Mouse (Mus musculus) embryonic facial prominence, embryonic 14.5 days (tissue): Measurements from ENCODE around the gene Cyp2f2. TPM values are rescaled to one million over a fixed set of nuclear protein-coding genes. Genes with fewer than 3 reads are reported as not detected.

Experiments used
- ATAC-seq: fragments of 200-750 bp; cut with Nextera tagmentation; 2 replicates; pipeline ENCODE4 v1.8.0; 2017; ENCODE audit warnings: low read depth, moderate number of reproducible peaks, moderate TSS enrichment
- DNase-seq: peaks from one replicate; pipeline ENCODE4 v3.0.0-alpha.2; 2015; ENCODE audit warnings: low spot score
- H3K27ac ChIP-seq: fragments of 300-500 bp; sonication (generic); replicated peaks from 2 replicates; pipeline ENCODE4 v1.5.1; 2014; ENCODE audit warnings: low read depth, mild to moderate bottlenecking, low read length, moderate library complexity
- H3K27me3 ChIP-seq: fragments of 300-500 bp; sonication (generic); replicated peaks from 2 replicates; pipeline ENCODE4 v1.6.1; 2014; ENCODE audit warnings: low read length; ENCODE audit not compliant: control insufficient read depth, insufficient read depth
- H3K36me3 ChIP-seq: fragments of 300-500 bp; sonication (generic); 2 replicates; pipeline ENCODE4 v1.6.1; 2014; ENCODE audit warnings: low read length, mixed read lengths; ENCODE audit not compliant: control insufficient read depth, insufficient read depth
- H3K4me1 ChIP-seq: fragments of 300-500 bp; sonication (generic); 2 replicates; pipeline ENCODE4 v1.6.1; 2014; ENCODE audit warnings: antibody characterized with exemption, low read length; ENCODE audit not compliant: control insufficient read depth, insufficient read depth
- H3K4me2 ChIP-seq: fragments of 300-500 bp; sonication (generic); 2 replicates; pipeline ENCODE4 v1.6.1; 2014; ENCODE audit warnings: low read depth, mild to moderate bottlenecking, low read length, moderate library complexity, mixed read lengths
- H3K4me3 ChIP-seq: fragments of 300-500 bp; sonication (generic); 2 replicates; pipeline ENCODE4 v1.5.1; 2014; ENCODE audit warnings: low read depth, mild to moderate bottlenecking, low read length
- H3K9ac ChIP-seq: fragments of 300-500 bp; sonication (generic); 2 replicates; pipeline ENCODE4 v1.6.1; 2014; ENCODE audit warnings: low read depth, mild to moderate bottlenecking, low read length, moderate library complexity, mixed read lengths
- H3K9me3 ChIP-seq: fragments of 300-500 bp; sonication (generic); 2 replicates; pipeline ENCODE4 v1.6.1; 2016; ENCODE audit warnings: low read length; ENCODE audit not compliant: control insufficient read depth
- WGBS: fragments of 180-500 bp; shearing (Covaris S2); extraction: QIAGEN DNeasy Blood & Tissue Kit; methylation state at CpG from one replicate; pipeline ENCODE4 v1.1.7; 2014; 5-methylcytosine and 5-hydroxymethylcytosine counted together
- polyA plus RNA-seq: library from polyadenylated mRNA; unstranded; fragments of >200 nt; fragmentation: Nextera tagmentation; extraction: Ambion mirVana; gene quantifications from 2 replicates; pipeline ENCODE4 v1.2.1, GENCODE M21; 2014

Gene Cyp2f2
- 34.6 and 64.4 TPM in 2 replicates for polyA plus RNA-seq

DNA sequence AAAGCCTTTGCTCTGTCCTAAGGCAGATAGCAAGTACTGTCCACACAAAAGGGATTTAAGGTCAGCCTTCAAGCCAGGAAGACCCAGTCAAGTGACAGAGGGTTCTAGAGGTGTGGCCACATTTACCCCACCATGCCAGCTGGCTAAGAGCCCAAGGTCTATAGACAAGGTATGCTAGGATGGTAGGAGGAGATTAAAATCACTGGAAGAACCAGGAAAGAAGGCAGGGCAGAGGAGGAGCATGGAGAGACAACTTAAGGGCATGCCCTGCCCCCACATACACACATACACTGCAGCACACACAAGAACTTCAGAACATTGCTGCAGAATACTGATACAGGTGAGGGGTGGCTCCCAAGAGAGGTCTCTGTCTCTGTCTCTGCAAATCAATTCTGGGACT, at the start of gene Cyp2f2:
Cyp2f2 (plus strand) TSS at position 234 of the 400 bp plus-strand sequence.
- Histone ChIP-seq H3K27ac (no peak within 1 kb of the TSS), H3K9ac (no peak within 1 kb of the TSS), H3K27me3 (no peaks in the 10 kb centered on the region), H3K4me3 (no peak within 1 kb of the TSS), H3K36me3 (no peaks in the 10 kb centered on the region), H3K4me2 (no peak within 1 kb of the TSS), H3K9me3 (no peaks in the 10 kb centered on the region), H3K4me1 (0 out of 2 replicates have a peak, but pooled peaks cover 3% of the 10 kb centered on the region)
- ATAC-seq: 0 out of 2 replicates have a peak, but pooled peaks have one; percentile 31
- DNase-seq: no peak

DNA sequence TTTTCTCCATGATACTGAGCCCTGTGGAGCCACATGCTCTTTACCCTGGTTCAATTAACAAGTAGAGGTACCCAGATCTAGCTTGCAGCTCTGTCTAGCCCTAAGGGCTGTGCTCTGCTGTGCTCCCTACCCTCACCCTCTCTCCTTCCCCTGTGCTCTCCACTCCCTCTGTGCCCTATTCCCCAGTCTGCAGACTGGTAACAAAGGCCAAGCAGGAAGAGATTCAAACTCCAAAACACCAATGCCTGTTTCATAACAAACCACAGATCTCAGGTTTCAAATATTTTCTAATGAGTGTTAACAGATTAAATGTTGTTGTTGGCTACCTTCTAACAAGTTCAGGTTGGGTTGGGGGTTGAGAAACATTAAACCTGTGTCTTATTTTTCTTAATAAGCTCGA, 41.1 kb upstream of the Cyp2f2 start:
- 69% methylated on average over 1 of the region's 1 CpGs for WGBS

DNA sequence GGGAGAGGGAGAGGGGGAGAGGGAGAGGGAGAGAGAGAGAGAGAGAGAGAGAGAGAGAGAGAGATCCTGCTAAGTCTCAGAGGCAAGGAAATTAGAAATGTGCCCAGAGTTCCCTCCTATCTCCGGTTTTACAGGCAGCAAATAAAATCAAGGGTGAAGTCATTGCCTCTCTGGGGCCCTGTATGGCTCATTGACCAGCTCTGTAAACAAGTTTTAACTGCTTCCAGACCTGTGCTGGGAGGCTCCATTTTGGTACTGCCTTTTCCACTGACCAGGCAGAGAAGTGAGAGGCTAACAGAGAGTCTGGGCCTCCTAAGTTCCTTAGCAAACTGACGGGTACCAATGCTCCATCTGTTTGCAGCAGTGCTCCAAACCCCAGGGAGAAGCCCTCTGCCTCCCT, 38.1 kb upstream of the Cyp2f2 start:
- Histone ChIP-seq H3K4me3 (no peak overlapping the region), H3K4me2 (no peak overlapping the region), H3K9ac (no peak overlapping the region), H3K27me3 (no peaks in the 10 kb centered on the region), H3K27ac (no peak overlapping the region), H3K4me1 (no peaks in the 10 kb centered on the region), H3K36me3 (no peaks in the 10 kb centered on the region), H3K9me3 (no peaks in the 10 kb centered on the region)
- WGBS: 43% methylated on average over 2 of the region's 2 CpGs
- ATAC-seq (no peak; the same call in 1 of the 2 replicates), DNase-seq (peak; percentile 29)

More for the DNA sequence above, 41.1 kb upstream of the Cyp2f2 start:
- DNase-seq: peak; percentile 3
- Histone ChIP-seq H3K9ac (no peak overlapping the region), H3K4me3 (no peak overlapping the region), H3K36me3 (no peaks in the 10 kb centered on the region), H3K9me3 (no peaks in the 10 kb centered on the region), H3K27ac (no peak overlapping the region), H3K27me3 (no peaks in the 10 kb centered on the region), H3K4me1 (no peaks in the 10 kb centered on the region), H3K4me2 (no peak overlapping the region)
- no peak; the same call in 1 of the 2 replicates for ATAC-seq

- WGBS: 81% methylated on average over 4 of the region's 4 CpGs
- Histone ChIP-seq H3K4me1 (no peaks in the 10 kb centered on the region), H3K4me2 (no peak overlapping the region), H3K36me3 (no peaks in the 10 kb centered on the region), H3K27ac (no peak overlapping the region), H3K9me3 (no peaks in the 10 kb centered on the region), H3K27me3 (no peaks in the 10 kb centered on the region), H3K4me3 (no peak overlapping the region), H3K9ac (no peak overlapping the region)
- DNase-seq (no peak), ATAC-seq (no peak)
These were observed 28.7 kb upstream of the Cyp2f2 start for GRCm38 (mm10) chr7:27091039-27091438.

DNA sequence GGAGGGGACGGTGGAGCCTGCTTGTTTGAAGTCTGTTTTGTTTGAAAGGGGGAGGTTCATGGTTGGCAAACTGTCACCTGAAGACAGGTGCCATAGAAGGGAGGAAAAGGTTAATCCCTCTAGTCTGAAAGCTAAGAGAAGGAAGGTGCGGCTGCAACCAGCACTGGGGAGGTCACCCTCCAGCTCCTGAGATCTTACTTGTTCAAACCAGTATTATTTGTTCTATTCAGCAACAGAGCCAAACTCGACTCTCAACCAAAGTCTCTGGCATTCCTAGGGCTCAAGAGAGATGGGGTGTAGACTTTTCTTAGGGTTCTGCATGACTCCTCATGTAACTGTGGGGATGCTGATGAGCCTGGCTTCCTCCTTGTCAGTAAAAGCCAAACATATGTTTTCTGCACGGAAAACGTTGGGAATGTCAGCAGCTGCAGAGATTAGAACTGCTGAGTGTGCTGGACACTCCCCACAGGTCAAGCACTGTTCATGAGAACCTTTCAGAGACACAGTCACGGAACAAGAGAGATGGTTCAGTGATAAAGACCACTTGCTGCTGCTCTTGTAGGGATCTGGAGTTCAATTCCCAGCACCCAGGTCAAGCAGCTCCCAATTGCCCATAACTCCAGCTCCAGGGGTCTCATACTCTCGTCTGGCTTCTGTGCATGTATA, 27.5 kb upstream of the Cyp2f2 start:
- ATAC-seq: peak; percentile 50
- DNase-seq: peak; percentile 16
- Histone ChIP-seq H3K9ac (no peak overlapping the region), H3K4me3 (no peak overlapping the region), H3K27me3 (no peaks in the 10 kb centered on the region), H3K27ac (no peak overlapping the region), H3K9me3 (no peaks in the 10 kb centered on the region), H3K4me1 (no peaks in the 10 kb centered on the region), H3K4me2 (no peak overlapping the region), H3K36me3 (no peaks in the 10 kb centered on the region)
- WGBS: 55% methylated on average over 7 of the region's 7 CpGs

GRCm38 (mm10) chr7:27092882-27093281, 26.8 kb upstream of the Cyp2f2 start:
- no peak overlapping the region for H3K27ac ChIP-seq
- no peaks in the 10 kb centered on the region for H3K9me3 ChIP-seq
- 38% methylated on average over 1 of the region's 1 CpGs for WGBS
- no peak for ATAC-seq
- no peaks in the 10 kb centered on the region for H3K27me3 ChIP-seq
- H3K4me1 ChIP-seq: no peaks in the 10 kb centered on the region
- no peak overlapping the region for H3K4me3 ChIP-seq
- peak; percentile 9 for DNase-seq
- no peaks in the 10 kb centered on the region for H3K36me3 ChIP-seq
- no peak overlapping the region for H3K9ac ChIP-seq
- no peak overlapping the region for H3K4me2 ChIP-seq

DNA sequence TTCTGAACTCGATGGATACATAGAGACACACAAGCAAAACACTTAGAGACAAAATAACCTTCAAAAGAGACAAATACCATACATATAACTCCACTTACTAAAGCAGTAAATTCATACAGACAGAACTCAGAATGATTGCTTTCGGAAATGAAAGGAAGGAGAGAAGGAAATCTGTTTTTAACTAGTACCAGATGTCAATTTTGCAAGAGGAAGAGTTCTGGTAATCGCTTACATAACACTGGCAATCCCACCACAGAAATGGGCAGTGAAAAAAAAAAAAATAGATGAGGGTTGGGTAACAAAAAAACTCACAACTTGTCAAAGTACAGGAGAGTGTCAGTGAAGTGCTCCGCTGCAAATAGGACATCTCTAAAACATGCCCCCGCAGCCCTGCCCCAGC, 14.8 kb upstream of the Cyp2f2 start:
- 27% methylated on average over 5 of the region's 5 CpGs for WGBS
- H3K9me3 ChIP-seq: 0 out of 2 replicates have a peak, but pooled peaks cover 4% of the 10 kb centered on the region
- peak; percentile 34 for DNase-seq
- H3K4me2 ChIP-seq: peak overlapping the region; percentile 35
- peak; percentile 44; the same call in 1 of the 2 replicates for ATAC-seq
- peak overlapping the region; percentile 55 for H3K27ac ChIP-seq
- H3K36me3 ChIP-seq: no peaks in the 10 kb centered on the region
- H3K9ac ChIP-seq: no peak overlapping the region
- H3K4me3 ChIP-seq: no peak overlapping the region
- H3K27me3 ChIP-seq: no peaks in the 10 kb centered on the region
- H3K4me1 ChIP-seq: no peaks in the 10 kb centered on the region

- H3K36me3 ChIP-seq: no peaks in the 10 kb centered on the region
These were observed 9.4 kb upstream of the Cyp2f2 start for GRCm38 (mm10) chr7:27110327-27110726.

GRCm38 (mm10) chr7:27111038-27111437, 8.7 kb upstream of the Cyp2f2 start:
- Histone ChIP-seq H3K9ac (no peak overlapping the region), H3K9me3 (0 out of 2 replicates have a peak, but pooled peaks cover 4% of the 10 kb centered on the region), H3K4me2 (no peak overlapping the region), H3K4me3 (no peak overlapping the region), H3K27ac (no peak overlapping the region), H3K36me3 (no peaks in the 10 kb centered on the region), H3K27me3 (no peaks in the 10 kb centered on the region), H3K4me1 (no peaks in the 10 kb centered on the region)
- 87% methylated on average over 1 of the region's 1 CpGs for WGBS
- DNase-seq (peak; percentile 40), ATAC-seq (no peak)

More at GRCm38 (mm10) chr7:27110327-27110726, 9.4 kb upstream of the Cyp2f2 start:
- ATAC-seq (peak; percentile 44), DNase-seq (peak; percentile 49)
- Histone ChIP-seq H3K4me1 (no peaks in the 10 kb centered on the region), H3K9ac (no peak overlapping the region), H3K4me2 (no peak overlapping the region), H3K4me3 (no peak overlapping the region), H3K27ac (no peak overlapping the region), H3K27me3 (no peaks in the 10 kb centered on the region), H3K9me3 (0 out of 2 replicates have a peak, but pooled peaks cover 4% of the 10 kb centered on the region)
